Mouse (Mus musculus) E14TG2a.4 (cell line): Measurements from ENCODE around the gene Nxn.

Experiments used
- CTCF ChIP-seq: conservative IDR thresholded peaks from 2 replicates; pipeline ENCODE4 v1.5.1; 2014; ENCODE audit warnings: low read length
- POU5F1 ChIP-seq: IDR thresholded peaks from 2 replicates; pipeline ENCODE4 v1.6.1; 2014; ENCODE audit warnings: low read length, borderline replicate concordance

DNA sequence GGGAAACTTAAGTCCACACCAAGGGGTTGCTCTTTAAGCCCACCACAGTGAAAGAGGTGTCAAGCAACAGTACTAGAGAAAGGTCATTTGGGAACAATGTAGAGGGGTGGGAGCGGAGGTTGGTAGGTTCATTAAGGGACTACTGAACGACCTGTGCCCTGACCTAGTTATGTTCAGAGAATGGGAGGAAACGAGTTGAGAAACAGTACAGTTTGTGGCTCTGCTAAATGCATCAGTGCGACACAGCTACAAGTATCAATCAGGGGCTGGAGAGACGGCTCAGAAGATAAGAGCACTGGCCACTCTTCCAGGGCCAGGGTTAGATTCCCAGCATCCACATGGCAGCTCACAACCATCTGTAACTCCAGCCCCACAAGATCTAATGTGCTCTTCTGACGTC is 84.8 kb downstream of the Nxn start:
- no peak for TF ChIP-seq CTCF
- no peak for TF ChIP-seq POU5F1
